Mouse (Mus musculus): ENCODE measurements around the gene Dhx8.

The Dhx8 gene

DNA sequence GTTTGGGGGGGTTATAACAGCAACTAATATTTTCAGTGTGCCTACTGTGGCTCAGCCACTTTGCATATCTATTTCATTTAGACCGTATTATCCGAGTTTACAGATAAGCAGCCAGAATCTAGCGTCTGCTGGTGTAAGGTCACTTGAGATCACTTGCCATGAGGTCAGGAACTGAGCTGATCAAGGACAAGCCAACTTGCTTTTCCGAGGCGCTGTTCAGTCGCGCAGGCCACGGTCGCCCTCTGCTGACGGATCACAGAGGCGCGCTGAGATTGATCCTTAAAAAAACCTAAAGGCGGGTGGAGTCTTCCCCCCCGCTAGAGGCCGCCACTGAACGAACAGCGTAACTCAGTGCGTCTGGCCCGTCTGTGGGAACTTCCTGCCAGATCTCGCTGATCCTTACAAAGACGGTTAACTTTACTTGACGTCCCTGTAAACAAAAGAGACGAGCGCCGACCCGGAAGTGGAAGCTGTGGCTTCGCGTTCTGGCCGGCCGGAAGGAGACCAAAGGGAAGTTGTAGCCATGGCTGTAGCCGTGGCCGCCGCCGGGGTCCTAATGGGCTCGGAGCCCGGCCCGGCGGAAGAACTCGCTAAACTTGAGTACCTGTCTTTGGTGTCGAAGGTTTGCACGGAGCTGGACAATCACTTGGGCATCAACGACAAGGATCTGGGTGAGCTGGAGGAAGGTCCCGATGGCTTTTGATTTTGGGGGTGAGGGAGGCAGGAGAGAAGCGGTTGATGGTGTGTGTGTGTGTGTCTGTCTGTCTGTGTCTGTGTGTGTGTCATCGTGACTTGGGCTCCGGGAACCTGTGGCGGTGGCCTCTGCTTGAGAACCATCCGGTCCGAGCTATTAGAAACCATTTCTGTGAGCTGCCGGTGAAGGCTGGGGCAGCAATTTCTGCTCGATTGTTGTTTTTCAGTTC lies at the start of gene Dhx8:
Dhx8 (plus strand) TSS at position 402 of the 923 bp plus-strand sequence.
- peak; percentile 99 for DNase-seq

DNA sequence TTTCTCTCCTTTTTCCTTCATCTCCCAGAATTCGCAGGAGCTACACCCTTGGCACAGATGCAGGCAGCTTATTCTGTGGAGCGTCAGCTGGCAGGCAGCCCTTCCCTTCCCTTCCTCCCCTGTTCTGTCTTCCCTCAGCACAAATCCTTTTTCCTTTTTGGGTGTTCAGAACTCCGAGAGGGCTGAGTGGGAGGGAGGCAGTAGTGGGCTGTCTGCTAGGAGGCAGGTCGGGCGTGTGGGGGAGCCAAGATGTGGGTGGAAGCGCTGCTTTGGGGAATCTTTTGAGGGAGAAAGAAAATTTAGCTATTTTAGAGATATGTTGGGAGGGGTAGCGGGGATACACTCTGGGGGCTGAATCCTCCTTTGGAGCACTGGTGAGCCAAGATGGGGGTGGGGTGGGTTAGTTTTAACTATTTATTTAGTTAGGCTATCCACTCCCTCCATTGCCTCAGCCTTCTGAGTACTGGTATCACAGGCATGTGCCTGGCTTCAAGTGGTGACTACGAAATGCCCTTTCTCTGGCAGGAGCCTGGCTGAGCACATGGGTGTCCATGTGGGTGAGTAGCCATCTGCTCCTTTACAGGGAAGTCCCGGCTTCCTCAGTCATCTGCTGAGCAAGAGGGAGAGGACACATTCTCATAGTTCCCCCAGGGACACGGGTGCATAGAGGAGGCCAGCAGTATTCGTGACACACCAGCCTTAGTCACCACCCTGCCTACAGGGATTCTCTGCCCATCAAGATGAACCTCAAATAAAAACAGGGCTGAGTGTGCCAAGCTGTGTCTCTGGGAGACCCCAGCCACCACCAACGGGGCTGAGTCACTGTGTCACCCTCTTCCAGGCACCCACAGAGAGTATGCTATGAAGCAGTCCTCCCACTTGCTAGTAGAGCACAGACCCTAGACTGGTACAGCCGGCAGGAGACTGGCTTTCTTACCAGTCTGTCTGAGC lies 45.1 kb upstream of the Dhx8 start:
- DNase-seq = no peak

GRCm38 (mm10) chr11:101689701-101690113 lies 43.0 kb upstream of the Dhx8 start:
- no peak for DNase-seq

- no peak for DNase-seq
Measured at GRCm38 (mm10) chr11:101690326-101690725, 42.4 kb upstream of the Dhx8 start.

GRCm38 (mm10) chr11:101695906-101696661 lies 36.6 kb upstream of the Dhx8 start:
- no peak for DNase-seq

- no peak for DNase-seq
Measured at GRCm38 (mm10) chr11:101697156-101697861, 35.4 kb upstream of the Dhx8 start.

DNA sequence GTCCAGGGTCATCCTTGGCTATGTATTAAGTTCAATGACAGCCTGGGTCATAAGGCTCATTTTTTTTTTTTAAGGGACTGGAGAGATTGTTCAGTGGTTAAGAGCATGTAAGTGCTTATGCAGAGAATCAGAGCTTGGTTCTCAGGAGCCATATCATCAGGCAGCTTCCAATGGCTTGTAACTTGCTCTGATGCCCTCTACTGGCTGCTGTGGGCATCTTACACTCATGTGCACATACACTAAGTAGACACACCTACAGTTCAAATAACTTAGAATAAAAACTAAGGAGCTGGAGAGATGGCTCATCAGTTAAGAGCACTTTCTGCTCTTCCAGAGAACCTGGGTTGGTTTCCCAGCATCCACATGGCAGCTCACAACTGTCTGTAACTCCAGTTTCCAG lies 34.6 kb upstream of the Dhx8 start:
- no peak for DNase-seq

DNA sequence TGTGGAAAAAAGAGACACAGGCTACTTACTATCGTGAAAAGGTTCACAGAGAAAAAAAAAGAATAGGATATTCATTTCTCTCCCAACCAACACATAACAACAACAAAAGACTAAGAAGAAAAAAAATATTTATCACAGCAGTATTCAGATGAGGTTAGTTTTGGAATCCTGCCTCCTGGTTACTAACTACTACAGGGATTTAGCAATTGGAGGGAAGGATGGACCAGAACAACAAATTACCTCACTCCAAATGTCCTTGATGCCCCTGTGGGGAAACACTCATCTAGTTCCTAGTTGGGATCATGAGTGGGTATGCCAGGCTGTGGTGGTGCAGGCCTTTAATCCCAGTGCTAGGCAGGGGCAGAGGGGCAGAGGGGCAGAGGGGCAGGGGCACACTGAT lies 33.2 kb upstream of the Dhx8 start:
- no peak for DNase-seq

- no peak for DNase-seq
Measured at GRCm38 (mm10) chr11:101699991-101700390, 32.7 kb upstream of the Dhx8 start.

- no peak for DNase-seq
Measured at GRCm38 (mm10) chr11:101700446-101700845, 32.3 kb upstream of the Dhx8 start.

GRCm38 (mm10) chr11:101704081-101704480 lies 28.6 kb upstream of the Dhx8 start:
- DNase-seq = no peak

- DNase-seq = no peak
Measured at GRCm38 (mm10) chr11:101706764-101707448, 25.8 kb upstream of the Dhx8 start.

- DNase-seq = no peak
Measured at GRCm38 (mm10) chr11:101708482-101708881, 24.2 kb upstream of the Dhx8 start.

- no peak for DNase-seq
Measured at GRCm38 (mm10) chr11:101712811-101713210, 19.9 kb upstream of the Dhx8 start.

DNA sequence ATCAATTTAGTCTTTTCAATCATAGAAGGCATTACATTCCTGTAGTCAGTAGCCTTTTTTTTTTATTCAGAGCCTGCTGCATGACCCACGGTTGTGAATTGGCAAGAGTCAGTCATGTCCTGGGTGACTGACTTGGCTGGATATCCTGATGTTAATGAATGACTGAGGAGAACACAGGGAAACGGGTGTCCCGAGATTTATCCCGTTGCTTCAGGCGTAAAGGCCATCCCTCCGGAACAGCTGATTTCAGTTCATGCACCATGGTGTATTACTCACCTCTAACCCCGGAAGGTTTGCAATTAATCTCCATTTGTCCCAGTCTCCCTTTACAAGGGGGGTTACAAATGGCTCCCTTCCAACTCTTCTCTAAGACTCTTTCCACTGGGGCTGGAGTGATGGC lies 18.7 kb upstream of the Dhx8 start:
- DNase-seq = no peak

DNA sequence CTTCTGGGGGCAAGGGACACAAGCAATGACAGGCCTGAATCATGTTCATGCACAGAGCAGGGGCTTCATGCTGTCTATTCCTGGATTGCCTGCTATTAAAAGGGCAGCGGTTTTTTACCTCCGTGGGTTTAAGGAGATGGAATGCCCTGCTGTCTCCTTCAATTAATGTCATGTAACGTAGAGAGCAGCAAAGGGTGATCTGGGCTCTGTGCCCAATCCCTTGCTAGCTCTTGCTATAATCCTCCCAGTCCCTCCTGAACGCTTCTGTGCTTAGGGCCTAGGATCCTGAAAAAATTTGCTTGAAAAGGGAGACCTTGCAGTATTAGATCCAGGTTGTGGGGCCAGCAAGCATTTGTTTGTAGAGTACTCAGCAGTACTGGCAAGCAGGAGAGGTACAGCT lies 14.4 kb upstream of the Dhx8 start:
- DNase-seq = no peak

DNA sequence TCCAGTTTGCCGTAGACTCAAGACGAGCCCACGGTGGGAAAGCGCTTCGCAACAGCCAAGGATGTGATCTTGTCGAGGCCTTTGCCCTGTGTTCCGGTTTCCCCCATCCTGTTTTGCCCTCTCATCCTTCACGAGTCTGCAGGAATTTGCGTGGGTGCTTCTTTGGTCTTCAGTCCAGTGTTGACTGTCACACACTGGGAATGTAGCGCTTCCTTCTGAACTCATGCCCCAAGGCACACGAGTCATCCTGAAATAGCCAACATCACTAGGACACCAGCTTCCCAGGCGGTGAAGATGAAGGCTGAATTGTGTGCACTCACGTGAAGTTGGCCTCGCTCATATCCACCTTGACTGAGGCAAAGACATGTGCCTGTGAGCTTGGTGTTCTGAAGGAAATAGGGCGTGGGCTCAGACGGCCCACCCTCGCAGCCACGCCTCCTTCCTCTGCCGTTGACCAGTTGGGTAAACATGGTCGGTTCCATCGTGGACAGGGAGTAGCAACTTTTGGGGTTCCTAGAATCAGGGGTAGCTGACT lies 12.7 kb upstream of the Dhx8 start:
- DNase-seq = no peak

DNA sequence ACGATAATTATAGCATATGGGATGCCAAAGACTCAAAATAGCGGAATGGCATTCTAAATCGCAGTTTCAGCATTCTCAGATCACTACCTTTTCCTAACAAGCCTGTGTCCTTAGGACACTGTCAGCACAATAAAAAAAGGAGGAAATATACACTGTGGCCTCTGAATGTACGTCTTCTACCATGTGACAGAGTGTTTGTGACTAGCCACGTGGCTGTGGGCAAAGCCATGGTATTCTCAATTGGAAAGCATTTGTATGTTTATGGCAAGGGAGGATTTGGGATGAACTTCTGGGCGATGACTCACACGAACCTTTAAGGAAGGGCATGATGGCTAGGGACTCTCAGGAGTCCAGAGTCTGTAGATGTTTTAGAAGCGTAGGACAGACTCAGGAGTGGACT lies 7.7 kb upstream of the Dhx8 start:
- no peak for DNase-seq

- no peak for DNase-seq
Measured at GRCm38 (mm10) chr11:101726765-101727164, 6.0 kb upstream of the Dhx8 start.

DNA sequence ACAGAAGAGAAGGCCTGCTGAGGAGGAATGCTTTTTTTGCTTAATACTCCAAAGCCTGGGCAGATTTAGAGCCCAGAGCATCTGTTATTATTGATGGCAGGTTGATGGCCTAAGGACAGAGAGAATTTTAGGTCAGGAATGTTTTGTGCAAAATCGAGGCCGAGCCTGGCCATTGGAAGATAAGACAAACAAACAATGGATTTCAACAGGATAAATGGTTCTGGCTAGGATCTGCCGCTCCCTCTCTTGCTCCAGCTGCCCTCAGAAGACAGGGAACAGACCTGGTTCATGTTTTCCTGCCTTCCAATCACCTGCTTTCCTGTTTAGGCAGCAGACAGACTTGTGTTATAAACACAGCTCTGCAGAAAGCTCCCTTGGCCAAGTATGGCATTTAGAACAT lies 3.4 kb upstream of the Dhx8 start:
- no peak for DNase-seq

DNA sequence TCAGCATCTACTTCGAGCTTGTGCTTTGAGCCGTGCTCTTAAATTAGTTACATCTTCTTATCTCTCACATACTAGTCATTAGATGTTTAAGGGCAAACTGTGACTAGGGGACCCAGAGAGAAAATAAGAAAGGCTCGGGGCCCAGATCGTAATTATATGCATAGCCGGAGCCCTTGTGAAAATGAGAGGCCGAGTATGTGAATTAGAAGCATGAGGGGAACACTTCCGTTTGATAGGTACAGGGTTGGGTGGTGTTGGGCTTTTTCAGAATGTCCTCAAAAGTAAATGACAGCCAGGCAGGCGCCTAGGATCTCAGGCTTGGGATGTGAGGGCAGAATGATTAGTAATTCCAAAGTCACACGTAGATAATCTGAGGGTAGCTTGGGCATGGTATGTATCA lies 877 bp downstream of the Dhx8 start:
- DNase-seq = peak in 1 of 2 experiments; percentile 2
